Mouse (Mus musculus): Measurements from ENCODE around the gene Tuba3a. TPM values are rescaled to one million over a fixed set of nuclear protein-coding genes. Genes with fewer than 3 reads are reported as not detected.

Tuba3a gene
- polyA plus RNA-seq, 1 experiment from 2014 or later = 0.11 TPM

Small RNA genes lying within 50 kb of the gene (microRNA-seq; reads per million reads assigned to microRNA genes)
- gene Mir8113 = not detected

Other genes starting within 250 kb of the Tuba3a start
- 79.2 and 83.1 TPM in 2 replicates for gene Ing4, start 246.3 kb downstream of the Tuba3a start, polyA plus RNA-seq (2015; fragmentation: Nextera tagmentation; extraction: Ambion mirVana)
- gene Acrbp, start 236.4 kb downstream of the Tuba3a start, polyA plus RNA-seq (2015; fragmentation: Nextera tagmentation; extraction: Ambion mirVana) = 5.2 and 7.1 TPM in 2 replicates
- gene Lpar5, start 218.1 kb downstream of the Tuba3a start, polyA plus RNA-seq (2015; fragmentation: Nextera tagmentation; extraction: Ambion mirVana) = 0.35 and 0.90 TPM in 2 replicates
- gene Chd4, start 190.1 kb downstream of the Tuba3a start, polyA plus RNA-seq (2015; fragmentation: Nextera tagmentation; extraction: Ambion mirVana) = 61.1 and 63.4 TPM in 2 replicates
- 35.0 and 43.6 TPM in 2 replicates for gene Nop2, start 154.1 kb downstream of the Tuba3a start, polyA plus RNA-seq (2015; fragmentation: Nextera tagmentation; extraction: Ambion mirVana)
- 9.7 and 13.4 TPM in 2 replicates for gene Iffo1, start 140.8 kb downstream of the Tuba3a start, polyA plus RNA-seq (2015; fragmentation: Nextera tagmentation; extraction: Ambion mirVana)
- 3,777 and 4,210 TPM in 2 replicates for gene Gapdh, start 119.6 kb downstream of the Tuba3a start, polyA plus RNA-seq (2015; fragmentation: Nextera tagmentation; extraction: Ambion mirVana)
- 66.1 and 93.1 TPM in 2 replicates for gene Ncapd2, start 94.3 kb downstream of the Tuba3a start, polyA plus RNA-seq (2015; fragmentation: Nextera tagmentation; extraction: Ambion mirVana)
- 233 and 272 TPM in 2 replicates for gene Mrpl51, start 94.2 kb downstream of the Tuba3a start, polyA plus RNA-seq (2015; fragmentation: Nextera tagmentation; extraction: Ambion mirVana)
- 5.3 and 6.7 TPM in 2 replicates for gene Vamp1, start 70.5 kb downstream of the Tuba3a start, polyA plus RNA-seq (2015; fragmentation: Nextera tagmentation; extraction: Ambion mirVana)
- 3.9 and 8.2 TPM in 2 replicates for gene Tapbpl, start 54.2 kb downstream of the Tuba3a start, polyA plus RNA-seq (2015; fragmentation: Nextera tagmentation; extraction: Ambion mirVana)
- gene Cd27, start 49.0 kb downstream of the Tuba3a start, polyA plus RNA-seq (2015; fragmentation: Nextera tagmentation; extraction: Ambion mirVana) = 2.0 and 10.1 TPM in 2 replicates
- 37.8 and 48.4 TPM in 2 replicates for gene Ltbr, start 27.8 kb upstream of the Tuba3a start, polyA plus RNA-seq (2015; fragmentation: Nextera tagmentation; extraction: Ambion mirVana)
- 0.81 and 2.8 TPM in 2 replicates for gene Scnn1a, start 34.6 kb upstream of the Tuba3a start, polyA plus RNA-seq (2015; fragmentation: Nextera tagmentation; extraction: Ambion mirVana)
- 42.8 and 56.4 TPM in 2 replicates for gene Tnfrsf1a, start 63.3 kb upstream of the Tuba3a start, polyA plus RNA-seq (2015; fragmentation: Nextera tagmentation; extraction: Ambion mirVana)
- gene Plekhg6, start 94.8 kb upstream of the Tuba3a start, polyA plus RNA-seq (2015; fragmentation: Nextera tagmentation; extraction: Ambion mirVana) = 0.05 and 0.37 TPM in 2 replicates
- gene Cd9, start 208.7 kb upstream of the Tuba3a start, polyA plus RNA-seq (2015; fragmentation: Nextera tagmentation; extraction: Ambion mirVana) = 91.7 and 118 TPM in 2 replicates

All from heart, embryonic 15.5 days (tissue).